Mouse (Mus musculus): ENCODE measurements around the gene Mdga2.

- no peak for TF ChIP-seq CTCF (IDR thresholded peaks at IDR 0.05; ENCODE audit: low read depth)
- TF ChIP-seq EP300 (IDR thresholded peaks at IDR 0.05; ENCODE audit: low read depth), result no peak
Observed at GRCm38 (mm10) chr12:66888636-66889035, 333.7 kb downstream of the Mdga2 start.

All from liver, postnatal 0 days (tissue).